Mouse (Mus musculus): ENCODE data around the gene Pard3. TPM values are rescaled to one million over a fixed set of nuclear protein-coding genes. Genes with fewer than 3 reads are reported as not detected.

The Pard3 gene
- polyA plus RNA-seq, 1 experiment from 2014 or later, result 33.4 TPM

DNA sequence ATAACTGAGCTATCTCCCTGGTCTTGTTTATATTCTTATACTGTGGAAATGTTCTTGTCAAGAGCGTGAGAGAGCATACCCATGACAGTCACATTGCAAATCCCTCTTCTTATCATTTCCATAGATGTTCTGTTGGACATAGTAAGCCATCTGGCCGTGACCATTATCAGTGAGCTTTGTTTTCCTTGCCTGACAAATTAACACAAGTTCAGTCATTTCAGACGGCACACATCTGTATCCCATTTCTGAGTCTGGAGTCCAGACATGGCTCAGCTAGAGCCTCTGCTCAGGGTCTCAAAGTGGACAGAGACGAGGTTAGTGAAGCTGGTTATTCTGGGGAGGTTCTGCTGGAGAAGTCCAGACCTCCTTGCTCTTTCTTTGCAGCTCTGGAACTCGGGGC is 523.0 kb downstream of the Pard3 start:
- no peak overlapping the region for H3K4me3 ChIP-seq
- H3K36me3 ChIP-seq (replicated peaks), result no peaks in the 10 kb centered on the region
- DNase-seq (ENCODE audit: low spot score), result peak; percentile 54
- 45% methylated on average over 5 of the region's 5 CpGs for WGBS
- peak overlapping the region; percentile 72 for H3K27ac ChIP-seq (replicated peaks)
- H3K4me1 ChIP-seq, result peaks cover 20% of the 10 kb centered on the region
- no peaks in the 10 kb centered on the region for H3K27me3 ChIP-seq (replicated peaks; ENCODE audit: low read depth, poor library complexity, severe bottlenecking)
- no peaks in the 10 kb centered on the region for H3K9me3 ChIP-seq

DNA sequence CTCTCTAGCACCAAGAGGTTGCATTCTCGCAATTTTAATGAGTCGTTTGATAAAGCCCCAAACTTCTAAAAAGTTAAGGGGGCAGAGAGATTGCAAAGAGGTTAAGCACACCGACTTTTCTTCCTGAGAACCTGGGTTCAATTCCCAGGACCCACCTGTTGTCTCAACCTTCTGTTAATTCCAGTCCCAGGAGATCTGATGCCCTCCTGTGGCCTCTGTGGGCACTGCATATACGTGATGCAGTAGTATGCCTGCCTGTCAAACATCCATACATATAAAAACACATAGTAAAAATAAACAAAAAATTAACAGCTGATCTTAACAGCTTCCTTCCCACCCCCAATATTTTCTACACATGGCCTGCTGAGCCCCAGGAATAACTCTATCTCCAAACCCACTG is 524.6 kb downstream of the Pard3 start:
- Histone ChIP-seq H3K36me3 (replicated peaks) (no peaks in the 10 kb centered on the region), H3K27ac (replicated peaks) (no peak overlapping the region), H3K27me3 (replicated peaks; ENCODE audit: low read depth, poor library complexity, severe bottlenecking) (no peaks in the 10 kb centered on the region), H3K4me1 (peaks cover 32% of the 10 kb centered on the region), H3K4me3 (no peak overlapping the region), H3K9me3 (no peaks in the 10 kb centered on the region)
- DNase-seq (ENCODE audit: low spot score), result peak; percentile 21
- WGBS, result 67% methylated on average over 4 of the region's 4 CpGs

DNA sequence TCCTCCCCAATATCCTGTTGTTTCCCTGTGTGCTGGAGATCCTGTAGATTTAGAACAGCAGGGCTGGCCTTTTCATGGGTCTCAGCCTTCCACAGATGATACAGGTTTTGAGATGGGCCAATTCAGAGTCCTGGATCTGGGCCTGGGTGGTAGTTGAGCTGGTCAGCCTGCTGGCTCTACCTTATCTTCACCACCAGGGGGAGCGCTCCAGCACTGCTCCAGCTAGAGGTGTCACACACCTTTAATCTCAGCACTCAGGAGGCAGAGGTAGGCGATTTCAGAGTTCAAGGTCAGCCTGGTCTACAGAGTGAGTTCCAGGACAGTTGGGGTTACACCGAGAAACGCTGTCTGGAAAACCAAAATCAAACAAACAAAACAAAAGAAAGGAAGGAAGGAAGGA is 525.6 kb downstream of the Pard3 start:
- Histone ChIP-seq H3K36me3 (replicated peaks) (no peaks in the 10 kb centered on the region), H3K4me1 (peaks cover 34% of the 10 kb centered on the region), H3K9me3 (no peaks in the 10 kb centered on the region), H3K4me3 (no peak overlapping the region), H3K27ac (replicated peaks) (no peak overlapping the region), H3K27me3 (replicated peaks; ENCODE audit: low read depth, poor library complexity, severe bottlenecking) (no peaks in the 10 kb centered on the region)
- WGBS, result 51% methylated on average over 4 of the region's 4 CpGs
- DNase-seq (ENCODE audit: low spot score), result peak; percentile 44

DNA sequence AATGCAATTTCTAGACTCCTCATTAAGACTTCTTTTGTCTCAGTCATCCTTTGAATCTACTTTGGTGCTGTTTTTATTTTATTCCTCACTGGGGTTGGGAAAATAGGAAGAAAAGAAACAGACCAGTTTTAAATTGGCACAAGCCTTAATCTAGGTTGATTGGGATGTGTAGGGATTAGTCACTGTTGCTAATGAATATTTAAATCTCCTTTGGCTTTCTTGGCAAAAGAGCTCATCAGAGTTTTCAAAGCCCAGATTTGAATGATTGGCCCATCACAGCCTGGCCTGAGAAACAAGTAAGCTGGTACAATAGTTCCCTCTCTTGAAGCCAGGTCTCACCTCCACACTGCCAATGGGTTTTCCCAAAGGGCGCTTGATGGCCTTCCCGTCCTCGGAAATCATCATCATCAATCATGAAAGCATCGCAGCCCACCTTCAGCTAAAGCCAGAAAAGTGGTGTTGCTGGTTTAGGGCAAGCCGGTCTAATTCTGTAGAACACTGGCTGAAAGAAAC is 527.0 kb downstream of the Pard3 start:
- DNase-seq (ENCODE audit: low spot score), result no peak
- Histone ChIP-seq H3K36me3 (replicated peaks) (no peaks in the 10 kb centered on the region; the same call in 1 of the 2 replicates), H3K4me3 (no peak overlapping the region), H3K9me3 (no peaks in the 10 kb centered on the region), H3K4me1 (peaks cover 30% of the 10 kb centered on the region), H3K27ac (replicated peaks) (no peak overlapping the region), H3K27me3 (replicated peaks; ENCODE audit: low read depth, poor library complexity, severe bottlenecking) (no peaks in the 10 kb centered on the region)
- 93% methylated on average over 5 of the region's 5 CpGs for WGBS

DNA sequence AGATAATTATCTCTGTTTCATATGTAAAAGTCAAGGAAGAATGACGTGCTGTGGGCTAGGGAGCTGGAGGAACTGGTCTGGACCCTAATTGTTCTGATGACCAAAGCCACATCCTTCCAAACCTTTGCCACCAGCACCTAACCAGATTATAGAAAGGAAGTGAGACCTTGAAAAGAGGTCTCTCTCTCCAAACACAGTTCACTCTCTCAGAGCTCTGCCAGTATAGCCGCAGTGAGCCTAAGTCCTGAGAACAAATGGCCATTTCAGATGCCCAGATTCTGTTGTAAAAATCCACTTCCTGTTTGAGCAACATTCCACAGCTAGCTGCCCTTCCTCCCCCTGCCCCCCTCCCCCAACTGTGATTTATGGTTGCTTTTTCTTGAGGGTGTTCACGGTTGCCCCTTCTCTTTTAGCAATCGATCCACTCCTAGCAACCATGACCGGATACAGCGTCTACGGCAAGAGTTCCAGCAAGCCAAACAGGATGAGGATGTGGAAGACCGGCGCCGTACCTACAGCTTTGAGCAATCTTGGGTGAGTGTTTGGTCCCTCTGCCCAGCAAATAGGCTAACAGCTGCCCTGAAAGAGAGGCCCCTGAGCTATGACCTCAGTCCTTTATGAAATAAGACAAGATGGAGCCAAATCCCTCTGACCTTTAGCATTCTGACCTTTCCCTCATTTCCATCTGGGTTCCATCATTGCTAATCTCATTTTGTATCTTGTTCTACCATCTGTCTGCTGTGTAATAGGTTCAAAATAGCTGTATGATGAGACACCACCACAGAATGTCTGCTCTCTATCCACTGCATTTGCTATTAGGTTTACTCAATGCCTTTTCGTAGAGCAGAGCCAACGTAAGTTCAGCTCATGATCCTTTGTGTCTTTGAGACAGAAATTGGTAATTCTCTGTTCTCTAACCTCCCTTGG is 529.2 kb downstream of the Pard3 start:
- DNase-seq (ENCODE audit: low spot score), result peak; percentile 37
- Histone ChIP-seq H3K9me3 (no peaks in the 10 kb centered on the region), H3K27me3 (replicated peaks; ENCODE audit: low read depth, poor library complexity, severe bottlenecking) (no peaks in the 10 kb centered on the region), H3K4me1 (peaks cover 19% of the 10 kb centered on the region), H3K27ac (replicated peaks) (peak overlapping the region; percentile 63), H3K4me3 (no peak overlapping the region), H3K36me3 (replicated peaks) (no peaks in the 10 kb centered on the region; the same call in 1 of the 2 replicates)
- WGBS, result 58% methylated on average over 12 of the region's 12 CpGs

DNA sequence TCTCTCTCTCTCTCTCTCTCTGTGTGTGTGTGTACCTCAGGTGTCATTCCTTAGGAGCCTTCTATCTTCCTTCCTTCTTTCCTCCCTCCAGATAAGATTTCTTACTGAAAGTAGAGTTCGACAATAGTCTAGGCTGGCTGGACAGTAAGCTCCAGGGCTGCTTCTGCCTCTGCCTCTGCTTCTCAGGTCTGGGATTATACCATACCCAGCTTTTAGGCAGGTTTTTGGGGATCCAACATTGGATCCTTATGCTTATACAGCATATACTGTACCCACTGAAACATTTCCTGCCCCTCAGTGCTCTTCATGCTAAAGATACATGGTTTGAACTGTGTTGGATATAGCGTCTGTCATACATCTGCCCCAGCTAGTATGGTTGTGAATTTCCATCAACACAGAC is 536.9 kb downstream of the Pard3 start:
- WGBS, result 94% methylated on average over 2 of the region's 2 CpGs
- Histone ChIP-seq H3K9me3 (no peaks in the 10 kb centered on the region), H3K27ac (replicated peaks) (no peak overlapping the region), H3K36me3 (replicated peaks) (peaks cover 18% of the 10 kb centered on the region), H3K4me3 (no peak overlapping the region), H3K27me3 (replicated peaks; ENCODE audit: low read depth, poor library complexity, severe bottlenecking) (no peaks in the 10 kb centered on the region), H3K4me1 (peaks cover 4% of the 10 kb centered on the region; the same call in 1 of the 2 replicates)
- no peak for DNase-seq (ENCODE audit: low spot score)

DNA sequence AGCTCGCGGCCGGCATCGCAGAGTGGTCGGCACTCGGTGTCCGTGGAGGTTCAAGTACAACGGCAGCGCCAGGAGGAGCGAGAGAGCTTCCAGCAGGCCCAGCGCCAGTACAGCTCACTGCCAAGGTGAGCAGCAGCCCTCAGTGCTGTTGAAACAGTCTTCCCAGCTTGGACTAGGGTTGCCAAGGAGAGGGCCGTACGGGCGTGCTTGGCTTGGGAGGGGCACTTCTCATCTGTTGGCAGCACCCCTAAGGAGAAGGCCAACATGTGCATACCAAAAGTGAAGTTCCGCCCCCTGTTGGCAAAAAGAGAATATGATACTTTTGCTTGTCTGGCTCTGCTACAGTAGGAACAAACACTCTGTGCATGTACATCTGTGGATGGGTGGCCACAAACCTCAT is 539.4 kb downstream of the Pard3 start:
- peaks cover 18% of the 10 kb centered on the region for H3K36me3 ChIP-seq (replicated peaks)
- H3K27ac ChIP-seq (replicated peaks), result no peak overlapping the region
- no peak overlapping the region for H3K4me3 ChIP-seq
- H3K27me3 ChIP-seq (replicated peaks; ENCODE audit: low read depth, poor library complexity, severe bottlenecking), result no peaks in the 10 kb centered on the region
- H3K9me3 ChIP-seq, result no peaks in the 10 kb centered on the region
- no peaks in the 10 kb centered on the region for H3K4me1 ChIP-seq
- WGBS, result 96% methylated on average over 15 of the region's 15 CpGs
- DNase-seq (ENCODE audit: low spot score), result no peak

DNA sequence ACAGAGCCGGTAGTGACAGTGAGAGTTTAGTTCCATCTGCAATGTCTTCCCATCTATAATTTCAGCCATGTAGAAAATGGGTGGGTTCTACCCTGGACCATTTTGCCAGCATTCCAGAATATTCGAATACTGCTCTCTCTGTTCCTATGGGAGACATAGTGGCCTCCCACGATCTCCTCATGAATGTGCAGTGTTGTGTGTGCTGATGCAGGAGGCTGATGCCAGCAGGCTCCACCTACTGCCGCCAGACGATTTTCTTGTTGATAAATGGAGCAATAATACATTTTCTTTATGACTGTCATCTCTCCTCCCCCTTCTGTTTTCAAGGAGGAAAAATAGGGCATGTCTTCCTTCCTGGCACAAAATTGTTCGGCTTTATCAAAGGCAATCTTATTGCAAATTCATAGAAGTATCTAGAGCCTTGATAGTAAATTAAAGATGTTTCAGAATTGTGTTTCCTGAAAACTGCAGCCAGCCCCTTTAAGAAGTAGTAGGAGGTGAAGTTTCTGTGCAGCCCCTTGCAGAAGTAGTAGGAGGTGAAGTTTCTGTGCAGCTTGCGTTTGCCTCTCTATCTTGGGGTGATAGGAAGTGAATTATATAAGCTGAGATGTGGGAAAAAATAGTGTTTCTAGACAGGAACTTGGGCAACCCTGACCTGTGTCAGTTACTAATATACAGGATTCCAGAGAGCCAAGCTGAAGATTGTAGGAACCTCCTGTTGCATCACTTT is 545.0 kb downstream of the Pard3 start:
- Histone ChIP-seq H3K4me1 (no peaks in the 10 kb centered on the region), H3K36me3 (replicated peaks) (peaks cover 21% of the 10 kb centered on the region), H3K27ac (replicated peaks) (no peak overlapping the region), H3K9me3 (no peaks in the 10 kb centered on the region), H3K4me3 (no peak overlapping the region), H3K27me3 (replicated peaks; ENCODE audit: low read depth, poor library complexity, severe bottlenecking) (no peaks in the 10 kb centered on the region)
- WGBS, result 85% methylated on average over 7 of the region's 7 CpGs
- no peak for DNase-seq (ENCODE audit: low spot score)

DNA sequence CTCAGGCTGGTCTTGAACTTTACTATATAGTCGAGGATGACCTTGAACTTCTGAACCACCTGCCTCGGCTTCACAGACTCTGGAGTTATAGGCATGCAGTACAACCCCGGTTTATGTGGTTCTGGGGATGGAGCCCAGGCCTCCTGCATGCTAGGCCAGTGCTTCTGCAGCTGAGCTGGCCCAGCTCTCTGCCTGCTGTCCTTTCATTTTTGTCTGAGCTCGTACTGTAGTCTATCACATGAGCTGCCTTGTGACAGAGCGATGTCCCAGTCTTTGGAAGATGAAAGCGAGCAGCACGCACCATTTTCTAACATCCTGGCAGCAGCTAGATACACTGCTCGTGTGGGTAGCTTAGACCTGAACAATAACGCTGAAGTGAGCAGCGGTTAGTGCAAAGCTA is 545.6 kb downstream of the Pard3 start:
- Histone ChIP-seq H3K36me3 (replicated peaks) (peaks cover 15% of the 10 kb centered on the region), H3K27ac (replicated peaks) (no peak overlapping the region), H3K4me1 (no peaks in the 10 kb centered on the region), H3K4me3 (no peak overlapping the region), H3K27me3 (replicated peaks; ENCODE audit: low read depth, poor library complexity, severe bottlenecking) (no peaks in the 10 kb centered on the region), H3K9me3 (no peaks in the 10 kb centered on the region)
- 87% methylated on average over 10 of the region's 10 CpGs for WGBS
- no peak for DNase-seq (ENCODE audit: low spot score)

DNA sequence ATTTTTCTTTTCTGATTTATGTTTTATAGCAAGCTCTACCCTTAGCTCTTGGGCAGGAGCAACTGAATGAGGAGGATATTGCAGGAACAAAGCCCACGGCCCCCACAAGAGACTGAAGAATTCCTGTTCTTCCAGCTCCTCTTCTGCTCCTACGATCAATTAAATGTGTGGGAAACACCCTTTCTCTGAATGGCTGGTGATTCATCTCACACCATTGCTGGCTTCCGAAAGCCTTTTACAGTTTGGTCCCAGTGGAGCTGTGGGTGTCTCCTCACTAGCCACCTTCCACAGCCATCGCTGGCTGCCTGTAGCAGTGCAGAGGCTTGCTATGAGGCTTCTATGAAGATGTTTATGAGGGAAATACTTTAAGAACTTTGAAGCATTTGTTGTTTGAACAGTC is 550.5 kb downstream of the Pard3 start:
- H3K4me3 ChIP-seq, result no peak overlapping the region
- no peaks in the 10 kb centered on the region for H3K27me3 ChIP-seq (replicated peaks; ENCODE audit: low read depth, poor library complexity, severe bottlenecking)
- no peaks in the 10 kb centered on the region for H3K9me3 ChIP-seq
- H3K4me1 ChIP-seq, result no peaks in the 10 kb centered on the region
- WGBS, result 87% methylated on average over 4 of the region's 4 CpGs
- no peak for DNase-seq (ENCODE audit: low spot score)
- H3K27ac ChIP-seq (replicated peaks), result no peak overlapping the region
- peaks cover 13% of the 10 kb centered on the region for H3K36me3 ChIP-seq (replicated peaks)

DNA sequence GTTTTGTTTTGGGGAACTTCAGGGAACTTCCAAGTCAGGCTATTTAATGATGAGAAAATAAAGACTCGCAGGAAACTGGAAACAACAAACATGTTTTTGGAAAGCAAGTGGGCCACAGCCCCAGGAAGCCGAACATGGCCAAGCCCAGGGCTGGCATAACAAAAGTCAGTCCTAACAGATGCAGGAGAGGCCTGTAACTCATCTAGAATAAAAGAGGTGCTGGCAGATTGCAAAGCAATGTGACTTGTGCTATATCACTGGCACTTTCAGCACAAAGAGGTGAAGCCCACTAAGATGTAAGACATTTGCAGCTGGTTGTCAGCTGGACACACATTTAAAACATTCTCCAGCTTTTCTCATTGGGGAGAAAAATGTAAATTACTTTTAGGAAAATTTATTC is 553.0 kb downstream of the Pard3 start:
- H3K27ac ChIP-seq (replicated peaks), result no peak overlapping the region
- no peaks in the 10 kb centered on the region for H3K36me3 ChIP-seq (replicated peaks)
- WGBS, result 88% methylated on average over 2 of the region's 2 CpGs
- no peak for DNase-seq (ENCODE audit: low spot score)
- no peak overlapping the region for H3K4me3 ChIP-seq
- no peaks in the 10 kb centered on the region for H3K9me3 ChIP-seq
- H3K4me1 ChIP-seq, result no peaks in the 10 kb centered on the region
- no peaks in the 10 kb centered on the region for H3K27me3 ChIP-seq (replicated peaks; ENCODE audit: low read depth, poor library complexity, severe bottlenecking)

DNA sequence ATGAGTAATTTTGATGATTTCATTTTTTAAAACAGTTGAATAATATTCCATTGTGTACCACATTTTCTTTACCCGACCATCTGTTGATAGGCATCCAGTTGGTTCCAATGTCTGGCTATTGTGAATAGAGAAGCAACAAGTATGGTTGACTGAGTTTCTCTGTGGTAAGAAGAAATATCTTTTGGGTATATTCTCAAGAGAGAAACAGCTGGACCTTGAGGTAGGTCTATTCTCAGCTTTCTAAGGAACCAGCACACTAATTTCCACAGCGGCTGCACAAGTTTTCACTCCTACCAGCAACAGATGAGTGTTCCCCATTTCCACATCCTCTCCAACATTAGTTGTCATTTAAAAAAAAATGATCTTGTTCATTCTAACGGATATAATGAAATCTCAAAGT is 558.4 kb downstream of the Pard3 start:
- no peaks in the 10 kb centered on the region for H3K9me3 ChIP-seq
- no peaks in the 10 kb centered on the region for H3K36me3 ChIP-seq (replicated peaks)
- no peak overlapping the region for H3K27ac ChIP-seq (replicated peaks)
- 91% methylated on average over 3 of the region's 3 CpGs for WGBS
- H3K27me3 ChIP-seq (replicated peaks; ENCODE audit: low read depth, poor library complexity, severe bottlenecking), result no peaks in the 10 kb centered on the region
- no peak for DNase-seq (ENCODE audit: low spot score)
- H3K4me3 ChIP-seq, result no peak overlapping the region
- no peaks in the 10 kb centered on the region for H3K4me1 ChIP-seq
